Mouse (Mus musculus) kidney, postnatal 25 days (tissue): ENCODE results near the gene Faim2.

Experiments
- DNase-seq, 2 experiments: peaks; one replicate each; pipeline ENCODE4 v3.0.0; 2021; ENCODE audit warnings: mixed read lengths in 2 of 2

The Faim2 gene

GRCm38 (mm10) chr15:99505324-99506095 lies 22.5 kb downstream of the Faim2 start:
- DNase-seq = no peak

GRCm38 (mm10) chr15:99503256-99503655 lies 24.7 kb downstream of the Faim2 start:
- no peak for DNase-seq

- DNase-seq = peak; percentile 45 to 46
Measured at GRCm38 (mm10) chr15:99502311-99502831, 25.6 kb downstream of the Faim2 start.

- DNase-seq = no peak
Measured at GRCm38 (mm10) chr15:99501292-99502260, 26.4 kb downstream of the Faim2 start.

GRCm38 (mm10) chr15:99500320-99500719 lies 27.6 kb downstream of the Faim2 start:
- DNase-seq = no peak

- no peak for DNase-seq
Measured at GRCm38 (mm10) chr15:99499726-99500125, 28.2 kb downstream of the Faim2 start.

GRCm38 (mm10) chr15:99498781-99499180 lies 29.2 kb downstream of the Faim2 start:
- DNase-seq = peak; percentile 54 to 87

GRCm38 (mm10) chr15:99498356-99498755 lies 29.6 kb downstream of the Faim2 start:
- DNase-seq = no peak

- DNase-seq = peak; percentile 85 to 86
Measured at GRCm38 (mm10) chr15:99497527-99498242, 30.3 kb downstream of the Faim2 start.

GRCm38 (mm10) chr15:99497061-99497460 lies 30.9 kb downstream of the Faim2 start:
- peak; percentile 67 to 69 for DNase-seq

- DNase-seq = no peak
Measured at GRCm38 (mm10) chr15:99484745-99485144, 43.2 kb downstream of the Faim2 start.

- no peak for DNase-seq
Measured at GRCm38 (mm10) chr15:99475814-99476213, 52.2 kb downstream of the Faim2 start.

GRCm38 (mm10) chr15:99474576-99474926 lies 53.4 kb downstream of the Faim2 start, which contains the start of gene Bcdin3d:
TSS of gene Bcdin3d (minus strand) at chr15:99474730.
- peak; percentile 86 to 93 for DNase-seq

- peak; percentile 75 to 84 for DNase-seq
Measured at GRCm38 (mm10) chr15:99473801-99474575, 54.0 kb downstream of the Faim2 start.

- DNase-seq = no peak
Measured at GRCm38 (mm10) chr15:99472972-99473371, 55.0 kb downstream of the Faim2 start.

- no peak for DNase-seq
Measured at GRCm38 (mm10) chr15:99471677-99472063, 56.3 kb downstream of the Faim2 start.

- peak; percentile 68 to 75 for DNase-seq
Measured at GRCm38 (mm10) chr15:99470971-99471676, 56.8 kb downstream of the Faim2 start.

GRCm38 (mm10) chr15:99470224-99470761 lies 57.7 kb downstream of the Faim2 start:
- DNase-seq = peak; percentile 23 to 66

- DNase-seq = no peak
Measured at GRCm38 (mm10) chr15:99469736-99470135, 58.2 kb downstream of the Faim2 start.

GRCm38 (mm10) chr15:99469067-99469466 lies 58.9 kb downstream of the Faim2 start:
- DNase-seq = peak; percentile 83 to 91

- no peak for DNase-seq
Measured at GRCm38 (mm10) chr15:99463194-99463593, 64.8 kb downstream of the Faim2 start.
